ENCODE assay signal across 9 mouse cellular contexts in the genomic region with DNA sequence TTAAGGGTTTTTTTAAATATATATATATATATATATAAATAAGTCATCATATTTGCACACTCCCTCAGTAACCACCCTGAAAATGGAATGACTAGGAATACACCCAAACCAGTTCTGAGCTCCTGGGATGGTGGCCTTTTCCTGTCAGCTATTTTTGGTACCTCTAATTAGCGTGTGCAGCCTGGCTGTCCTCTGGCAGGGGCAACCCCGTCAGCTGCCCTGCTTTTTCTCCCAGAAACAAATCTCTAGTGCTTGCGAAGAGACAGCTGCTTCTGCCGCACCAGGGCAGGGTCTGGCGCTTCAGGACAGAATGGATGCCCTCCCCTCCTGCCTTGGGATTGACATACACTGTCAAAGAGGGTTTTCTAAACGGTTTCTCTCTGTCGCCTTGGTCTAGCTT.
DNase-seq lines count a peak whose midpoint lies in the region; ATAC-seq lines count a peak whose summit lies in the region.
"Had no signal": no experiment of that assay in that cellular context is flagged by ENCODE, and none has a peak within 500 bp of the region (broad histone marks: within the 10 kb centered on the region; RNA-seq: fewer than 3 reads in every experiment).

No protein-coding gene starts in this region.

- H3K27ac ChIP-seq in embryonic facial prominence, embryonic 14.5 days (replicated peaks; ENCODE audit: low read depth, low read length), result peak overlapping the region; percentile 74; the same call in 1 of the 2 replicates
- H3K27ac ChIP-seq in hindbrain, embryonic 16.5 days (ENCODE audit: low read depth, low read length), result peak overlapping the region; percentile 69

- no peak overlapping the region for H3K4me2 ChIP-seq in embryonic facial prominence, embryonic 14.5 days (ENCODE audit: low read depth, low read length)
- H3K4me2 ChIP-seq in hindbrain, embryonic 16.5 days (ENCODE audit: low read length), result no peak overlapping the region

- H3K36me3 ChIP-seq in embryonic facial prominence, embryonic 14.5 days (ENCODE audit: control insufficient read depth, insufficient read depth, low read length), result no peaks in the 10 kb centered on the region
- no peaks in the 10 kb centered on the region for H3K36me3 ChIP-seq in hindbrain, embryonic 16.5 days (ENCODE audit: control insufficient read depth, insufficient read depth, low read length)

- peak; percentile 57 to 71 for DNase-seq in heart, adult 18-20 months
- DNase-seq in heart, postnatal 36 days, result no peak
- DNase-seq in brain, adult 2 months (ENCODE audit: low read depth, low spot score), result peak; percentile 92
- DNase-seq in embryonic facial prominence, embryonic 14.5 days (ENCODE audit: low spot score), result peak; percentile 77
- no peak for DNase-seq in kidney, adult 9 months
- DNase-seq in spleen, adult 18-20 months, result no peak
- DNase-seq: lung, postnatal 10 days had no signal

- no peaks in the 10 kb centered on the region for H3K27me3 ChIP-seq in embryonic facial prominence, embryonic 14.5 days (replicated peaks; ENCODE audit: control insufficient read depth, insufficient read depth, low read length)
- H3K27me3 ChIP-seq in hindbrain, embryonic 16.5 days (replicated peaks; ENCODE audit: control insufficient read depth, insufficient read depth, low read length), result no peaks in the 10 kb centered on the region

- no peak overlapping the region for H3K9ac ChIP-seq in embryonic facial prominence, embryonic 14.5 days (ENCODE audit: low read depth, low read length)
- peak overlapping the region; percentile 11; the same call in 1 of the 2 replicates for H3K9ac ChIP-seq in hindbrain, embryonic 16.5 days (ENCODE audit: low read depth, low read length)

- 22% methylated on average over 7 of the region's 7 CpGs for WGBS in embryonic facial prominence, embryonic 14.5 days
- 29% methylated on average over 7 of the region's 7 CpGs for WGBS in hindbrain, embryonic 16.5 days

- peaks cover 20% of the 10 kb centered on the region for H3K4me1 ChIP-seq in embryonic facial prominence, embryonic 14.5 days (ENCODE audit: control insufficient read depth, insufficient read depth, low read length)
- peaks cover 9% of the 10 kb centered on the region for H3K4me1 ChIP-seq in hindbrain, embryonic 16.5 days (ENCODE audit: control insufficient read depth, insufficient read depth, low read depth, low read length)

- H3K4me3 ChIP-seq in embryonic facial prominence, embryonic 14.5 days (ENCODE audit: low read depth, low read length), result no peak overlapping the region
- no peak overlapping the region for H3K4me3 ChIP-seq in hindbrain, embryonic 16.5 days (ENCODE audit: low read length)

- intact Hi-C loops in heart, postnatal 36 days (cut with DNase I), result no loop called here

- peak; percentile 80 for ATAC-seq in embryonic facial prominence, embryonic 14.5 days (ENCODE audit: low read depth)
- peak; percentile 67 for ATAC-seq in hindbrain, embryonic 16.5 days
- no peak for ATAC-seq in erythroid progenitor cell, adult 5-6 weeks (replicated peaks; ENCODE audit: low FRiP score, poor library complexity, severe bottlenecking)

- H3K9me3 ChIP-seq in embryonic facial prominence, embryonic 14.5 days (ENCODE audit: control insufficient read depth, low read length), result 0 out of 2 replicates have a peak, but pooled peaks cover 8% of the 10 kb centered on the region
- H3K9me3 ChIP-seq in hindbrain, embryonic 16.5 days (ENCODE audit: control insufficient read depth, low read length), result peaks cover 1% of the 10 kb centered on the region; the same call in 1 of the 2 replicates

Comparison
In these comparisons a context has a peak if more than half of its experiments do, and no peak if none do; other contexts are left out.
1. DNase-seq: peak in heart, adult 18-20 months (2 of 2), brain, adult 2 months (single experiment) and embryonic facial prominence, embryonic 14.5 days (single experiment); none in heart, postnatal 36 days (0 of 2), kidney, adult 9 months (single experiment) and spleen, adult 18-20 months (0 of 2).